Mouse (Mus musculus) layer of hippocampus, adult 9-10 months (tissue): Measurements from ENCODE around the gene Polr2i.
"Not testable (repeated sequence)": the region's sequence is repeated elsewhere in the genome, so short reads cannot be mapped to it uniquely, and the experiment has no call there.

Source experiments
- DNase-seq: peaks from one replicate; pipeline ENCODE4 v3.0.0; 2022; ENCODE audit warnings: low spot score

Polr2i gene

GRCm38 (mm10) chr7:30231669-30232454, at the start of gene Polr2i, which contains the start of gene Tbcb:
Polr2i (plus strand) TSS chr7:30231948.
Tbcb (minus strand) TSS chr7:30232272.
- peak; percentile 98 for DNase-seq

- not testable (repeated sequence) for DNase-seq
Measured at GRCm38 (mm10) chr7:30183189-30183588, 48.6 kb upstream of the Polr2i start.

GRCm38 (mm10) chr7:30183879-30184289, 47.9 kb upstream of the Polr2i start, which contains the start of gene Cox7a1:
Cox7a1 (plus strand) TSS chr7:30184144.
- peak; percentile 51 for DNase-seq

- DNase-seq: no peak
Measured at GRCm38 (mm10) chr7:30184641-30185348, 47.0 kb upstream of the Polr2i start.

GRCm38 (mm10) chr7:30188344-30189115, 43.2 kb upstream of the Polr2i start:
- no peak for DNase-seq

GRCm38 (mm10) chr7:30189116-30189491, 42.6 kb upstream of the Polr2i start:
- DNase-seq: no peak

GRCm38 (mm10) chr7:30192088-30192487, 39.7 kb upstream of the Polr2i start:
- no peak for DNase-seq

- DNase-seq: no peak
Measured at GRCm38 (mm10) chr7:30193013-30193412, 38.7 kb upstream of the Polr2i start.

GRCm38 (mm10) chr7:30193581-30194100, 38.1 kb upstream of the Polr2i start:
- no peak for DNase-seq

- no peak for DNase-seq
Measured at GRCm38 (mm10) chr7:30194101-30194831, 37.5 kb upstream of the Polr2i start.

- DNase-seq: peak; percentile 69
Measured at GRCm38 (mm10) chr7:30194884-30195283, 36.9 kb upstream of the Polr2i start.

- no peak for DNase-seq
Measured at GRCm38 (mm10) chr7:30195461-30195860, 36.3 kb upstream of the Polr2i start.

- no peak for DNase-seq
Measured at GRCm38 (mm10) chr7:30196171-30196570, 35.6 kb upstream of the Polr2i start.

GRCm38 (mm10) chr7:30197592-30198129, 34.1 kb upstream of the Polr2i start:
- DNase-seq: no peak

- no peak for DNase-seq
Measured at GRCm38 (mm10) chr7:30198481-30198971, 33.2 kb upstream of the Polr2i start, which contains the start of gene Capns1. Capns1 (minus strand) TSS chr7:30198811.

GRCm38 (mm10) chr7:30199498-30200139, 32.1 kb upstream of the Polr2i start:
- DNase-seq: no peak

- DNase-seq: no peak
Measured at GRCm38 (mm10) chr7:30200200-30200599, 31.5 kb upstream of the Polr2i start.

GRCm38 (mm10) chr7:30200661-30201060, 31.1 kb upstream of the Polr2i start:
- DNase-seq: not testable (repeated sequence)

GRCm38 (mm10) chr7:30202895-30203690, 28.7 kb upstream of the Polr2i start:
- no peak for DNase-seq

- DNase-seq: no peak
Measured at GRCm38 (mm10) chr7:30204380-30204779, 27.4 kb upstream of the Polr2i start.
